Mouse (Mus musculus) hindbrain, embryonic 16.5 days (tissue): ENCODE results near the gene Tcp11l2. TPM values are rescaled to one million over a fixed set of nuclear protein-coding genes. Genes with fewer than 3 reads are reported as not detected.
A peak's percentile ranks its signal among the peaks of the same experiment; 100 is the strongest.

ENCODE experiments used
- ATAC-seq: fragments of 200-750 bp; cut with Nextera tagmentation; 2 replicates; pipeline ENCODE4 v1.8.0; 2017; ENCODE audit warnings: moderate TSS enrichment, moderate library complexity
- H3K27ac ChIP-seq: fragments of 300-500 bp; sonication (generic); 2 replicates; pipeline ENCODE4 v1.5.1; 2014; ENCODE audit warnings: low read depth, mild to moderate bottlenecking, control low read depth, low read length, moderate library complexity
- H3K27me3 ChIP-seq: fragments of 300-500 bp; sonication (generic); replicated peaks from 2 replicates; pipeline ENCODE4 v1.6.1; 2014; ENCODE audit warnings: low read length; ENCODE audit not compliant: control insufficient read depth, insufficient read depth
- H3K36me3 ChIP-seq: fragments of 300-500 bp; sonication (generic); 2 replicates; pipeline ENCODE4 v1.6.1; 2014; ENCODE audit warnings: mild to moderate bottlenecking, low read length, moderate library complexity, mixed read lengths; ENCODE audit not compliant: control insufficient read depth, insufficient read depth
- H3K4me1 ChIP-seq: fragments of 300-500 bp; sonication (generic); 2 replicates; pipeline ENCODE4 v1.6.1; 2014; ENCODE audit warnings: low read depth, low read length; ENCODE audit not compliant: control insufficient read depth, insufficient read depth
- H3K4me2 ChIP-seq: fragments of 300-500 bp; sonication (generic); 2 replicates; pipeline ENCODE4 v1.6.1; 2014; ENCODE audit warnings: mild to moderate bottlenecking, low read length, control low read depth, moderate library complexity
- H3K4me3 ChIP-seq: fragments of 300-500 bp; sonication (generic); 2 replicates; pipeline ENCODE4 v1.5.1; 2014; ENCODE audit warnings: mild to moderate bottlenecking, low read length, control low read depth, moderate library complexity
- H3K9ac ChIP-seq: fragments of 300-500 bp; sonication (generic); 2 replicates; pipeline ENCODE4 v1.6.1; 2014; ENCODE audit warnings: low read depth, mild to moderate bottlenecking, control low read depth, low read length, moderate library complexity
- H3K9me3 ChIP-seq: fragments of 300-500 bp; sonication (generic); 2 replicates; pipeline ENCODE4 v1.6.1; 2014; ENCODE audit warnings: mild to moderate bottlenecking, low read length, moderate library complexity; ENCODE audit not compliant: control insufficient read depth
- WGBS: fragments of 180-500 bp; shearing (Covaris S2); extraction: QIAGEN DNeasy Blood & Tissue Kit; methylation state at CpG from one replicate; pipeline ENCODE4 v1.1.7; 2014; 5-methylcytosine and 5-hydroxymethylcytosine counted together
- polyA plus RNA-seq: library from polyadenylated mRNA; unstranded; fragments of >200 nt; fragmentation: Nextera tagmentation; extraction: Ambion mirVana; gene quantifications from 2 replicates; pipeline ENCODE4 v1.2.1, GENCODE M21; 2015

Gene Tcp11l2
- polyA plus RNA-seq, 1 experiment from 2014 or later: 21.8 TPM

- no peak overlapping the region for H3K4me3 ChIP-seq
- peaks cover 8% of the 10 kb centered on the region for H3K4me1 ChIP-seq
- no peak for ATAC-seq
- no peak overlapping the region for H3K4me2 ChIP-seq
- no peaks in the 10 kb centered on the region for H3K9me3 ChIP-seq
- H3K9ac ChIP-seq: no peak overlapping the region
- 76% methylated on average over 5 of the region's 5 CpGs for WGBS
- no peaks in the 10 kb centered on the region for H3K36me3 ChIP-seq
- H3K27ac ChIP-seq: no peak overlapping the region
- no peaks in the 10 kb centered on the region for H3K27me3 ChIP-seq
Observed at GRCm38 (mm10) chr10:84573671-84574420, 2.6 kb upstream of the Tcp11l2 start.

GRCm38 (mm10) chr10:84576029-84576394, 414 bp upstream of the Tcp11l2 start:
- H3K4me1 ChIP-seq: peaks cover 8% of the 10 kb centered on the region
- no peaks in the 10 kb centered on the region for H3K36me3 ChIP-seq
- H3K27ac ChIP-seq: no peak overlapping the region; the same call in 1 of the 2 replicates
- H3K27me3 ChIP-seq: no peaks in the 10 kb centered on the region
- H3K4me2 ChIP-seq: peak overlapping the region; percentile 80
- no peaks in the 10 kb centered on the region for H3K9me3 ChIP-seq
- WGBS: under 1% methylated on average over 14 of the region's 14 CpGs
- H3K9ac ChIP-seq: peak overlapping the region; percentile 5; the same call in 1 of the 2 replicates
- ATAC-seq: peak; percentile 86
- H3K4me3 ChIP-seq: peak overlapping the region; percentile 95

GRCm38 (mm10) chr10:84577071-84577727, 773 bp downstream of the Tcp11l2 start:
- Histone ChIP-seq H3K4me1 (peaks cover 8% of the 10 kb centered on the region), H3K9ac (peak overlapping the region; percentile 81), H3K36me3 (no peaks in the 10 kb centered on the region), H3K9me3 (no peaks in the 10 kb centered on the region), H3K27me3 (no peaks in the 10 kb centered on the region), H3K4me3 (peak overlapping the region; percentile 95), H3K27ac (peak overlapping the region; percentile 86), H3K4me2 (peak overlapping the region; percentile 80)
- WGBS: 3% methylated on average over 38 of the region's 38 CpGs
- ATAC-seq: peak; percentile 35

DNA sequence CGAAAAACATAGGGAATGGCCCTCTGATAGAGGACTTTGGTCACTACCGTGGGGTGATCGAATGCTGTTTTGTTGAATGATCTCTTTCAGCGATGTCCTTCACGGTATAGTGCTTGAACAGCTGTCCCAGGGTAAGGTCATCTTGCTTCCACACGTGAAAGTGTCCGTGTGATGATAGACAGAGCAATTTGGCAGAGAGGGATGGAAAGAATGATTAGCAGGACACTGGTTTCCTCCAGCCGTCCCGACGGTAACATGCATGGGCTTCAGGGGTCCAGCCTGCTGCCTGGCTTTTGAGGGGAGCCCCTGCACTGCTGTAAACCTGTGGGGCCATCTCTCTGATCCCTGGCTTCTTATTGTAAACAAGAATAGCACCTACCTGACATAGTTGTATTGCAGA, 2.3 kb downstream of the Tcp11l2 start:
- H3K9me3 ChIP-seq: no peaks in the 10 kb centered on the region
- H3K4me3 ChIP-seq: no peak overlapping the region
- H3K9ac ChIP-seq: no peak overlapping the region
- no peaks in the 10 kb centered on the region for H3K36me3 ChIP-seq
- H3K4me1 ChIP-seq: peaks cover 8% of the 10 kb centered on the region
- no peak for ATAC-seq
- no peaks in the 10 kb centered on the region for H3K27me3 ChIP-seq
- 80% methylated on average over 10 of the region's 10 CpGs for WGBS
- H3K27ac ChIP-seq: no peak overlapping the region
- H3K4me2 ChIP-seq: no peak overlapping the region

DNA sequence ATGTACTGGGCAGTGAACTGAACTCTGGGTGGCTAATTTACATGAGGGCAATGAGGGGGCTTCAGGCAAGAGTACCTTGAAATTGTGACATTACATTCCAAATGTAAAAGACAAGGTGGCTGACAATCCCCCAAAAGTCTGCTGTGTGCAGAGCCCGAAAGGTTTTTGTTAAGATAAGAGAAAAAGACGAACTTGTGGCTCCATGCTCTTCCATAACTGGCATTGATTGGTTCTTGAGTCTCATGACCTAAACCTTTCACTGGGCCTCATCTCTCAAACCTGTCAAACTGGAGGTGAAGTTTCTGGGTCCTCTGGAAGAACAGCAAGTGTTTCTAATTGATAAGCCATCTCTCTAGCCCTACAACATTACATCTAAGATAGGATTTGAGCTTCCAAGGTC, 3.1 kb downstream of the Tcp11l2 start:
- Histone ChIP-seq H3K4me2 (no peak overlapping the region), H3K4me1 (peaks cover 8% of the 10 kb centered on the region), H3K27ac (no peak overlapping the region), H3K9ac (no peak overlapping the region), H3K27me3 (no peaks in the 10 kb centered on the region), H3K4me3 (no peak overlapping the region), H3K9me3 (no peaks in the 10 kb centered on the region), H3K36me3 (no peaks in the 10 kb centered on the region)
- no peak for ATAC-seq
- WGBS: 90% methylated on average over 2 of the region's 2 CpGs

- Histone ChIP-seq H3K36me3 (no peaks in the 10 kb centered on the region), H3K9ac (no peak overlapping the region), H3K4me2 (no peak overlapping the region), H3K4me3 (no peak overlapping the region), H3K9me3 (no peaks in the 10 kb centered on the region), H3K4me1 (peaks cover 8% of the 10 kb centered on the region), H3K27me3 (no peaks in the 10 kb centered on the region), H3K27ac (no peak overlapping the region)
- 77% methylated on average over 8 of the region's 8 CpGs for WGBS
- no peak for ATAC-seq
Observed at GRCm38 (mm10) chr10:84581191-84581590, 4.8 kb downstream of the Tcp11l2 start.

DNA sequence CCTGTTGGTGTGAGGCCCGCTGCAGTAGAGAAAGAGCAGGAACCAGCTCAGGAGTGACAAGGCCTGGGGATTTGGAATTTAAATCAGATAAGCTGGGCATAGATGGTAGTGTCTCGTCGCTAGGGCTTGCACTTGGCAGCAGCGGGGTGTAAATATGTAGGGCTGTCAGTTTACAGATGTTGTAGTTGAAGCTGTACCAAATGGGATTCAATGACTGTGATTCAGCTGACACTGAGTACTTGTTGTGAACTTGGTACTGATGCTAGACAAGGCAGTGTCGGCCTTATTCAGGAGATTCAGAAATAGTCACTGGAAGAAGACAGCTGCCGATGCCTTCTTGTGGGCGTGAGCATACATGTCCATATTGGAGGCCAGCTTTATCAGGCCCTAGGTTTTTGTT, 5.8 kb downstream of the Tcp11l2 start:
- H3K4me2 ChIP-seq: no peak overlapping the region
- no peaks in the 10 kb centered on the region for H3K36me3 ChIP-seq
- H3K4me1 ChIP-seq: peaks cover 8% of the 10 kb centered on the region
- WGBS: 79% methylated on average over 7 of the region's 7 CpGs
- ATAC-seq: no peak
- no peak overlapping the region for H3K27ac ChIP-seq
- no peak overlapping the region for H3K4me3 ChIP-seq
- no peaks in the 10 kb centered on the region for H3K27me3 ChIP-seq
- H3K9ac ChIP-seq: no peak overlapping the region
- no peaks in the 10 kb centered on the region for H3K9me3 ChIP-seq

DNA sequence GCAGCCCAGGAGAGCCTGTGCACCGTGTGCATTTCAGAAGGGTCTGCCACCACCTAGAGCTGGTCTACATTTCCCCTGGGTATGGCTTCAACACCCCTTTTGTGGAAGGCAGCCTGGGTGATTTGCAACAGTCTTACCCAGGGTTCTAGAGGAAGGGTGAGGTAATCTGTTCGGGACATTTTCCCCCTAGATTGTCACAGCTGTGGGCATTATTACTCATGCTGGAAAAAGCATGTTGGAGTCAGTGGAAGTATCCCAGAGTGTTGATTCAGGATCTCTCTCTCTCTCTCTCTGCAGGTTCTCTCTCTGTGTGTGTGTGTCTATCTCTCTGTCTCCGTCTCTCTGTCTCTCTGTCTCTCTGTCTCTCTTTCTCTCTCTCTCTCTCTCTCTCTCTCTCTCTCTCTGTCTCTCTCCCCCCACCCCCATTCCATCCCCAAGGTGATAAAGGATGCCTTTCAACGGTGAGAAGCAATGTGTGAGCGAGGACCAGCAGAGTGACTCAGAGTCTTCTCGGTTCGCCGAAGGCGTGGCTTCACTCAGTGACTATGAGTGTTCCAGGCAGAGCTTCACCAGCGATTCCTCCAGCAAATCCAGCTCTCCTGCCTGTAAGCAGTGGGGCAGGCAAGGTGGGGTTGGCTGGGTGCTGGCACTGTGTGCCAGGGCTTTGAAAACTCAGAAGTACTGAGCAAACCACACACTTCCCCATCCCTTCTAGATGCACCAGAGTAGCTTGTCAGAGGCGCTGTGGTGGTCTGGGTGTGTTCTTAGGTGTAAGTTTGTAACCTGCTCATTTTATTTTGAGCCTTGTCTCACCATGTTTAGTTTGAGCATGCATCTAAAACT, 8.2 kb downstream of the Tcp11l2 start:
- Histone ChIP-seq H3K4me1 (no peaks in the 10 kb centered on the region), H3K4me2 (no peak overlapping the region), H3K27me3 (no peaks in the 10 kb centered on the region), H3K4me3 (no peak overlapping the region), H3K9me3 (no peaks in the 10 kb centered on the region), H3K27ac (no peak overlapping the region), H3K36me3 (0 out of 2 replicates have a peak, but pooled peaks cover 2% of the 10 kb centered on the region), H3K9ac (no peak overlapping the region)
- WGBS: 75% methylated on average over 11 of the region's 11 CpGs
- no peak for ATAC-seq

DNA sequence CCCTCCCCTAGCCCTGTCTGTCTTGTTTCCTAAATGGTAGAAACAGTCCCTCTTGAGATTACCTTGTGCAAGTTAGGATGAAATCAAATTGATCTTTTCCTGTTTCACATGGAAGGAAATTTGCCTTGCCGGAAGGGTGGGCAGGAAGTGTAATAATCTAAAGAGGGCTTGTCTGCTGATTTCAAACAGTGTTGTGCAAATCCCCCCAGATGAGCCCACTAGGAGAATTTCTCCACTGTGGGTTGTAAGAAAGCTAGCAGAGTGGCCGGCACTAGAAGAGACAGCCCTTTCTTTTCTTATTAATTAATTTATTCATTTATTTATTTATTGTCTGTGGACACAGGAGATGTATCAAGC, 8.8 kb downstream of the Tcp11l2 start:
- WGBS: 86% methylated on average over 2 of the region's 2 CpGs
- H3K9me3 ChIP-seq: no peaks in the 10 kb centered on the region
- no peak overlapping the region for H3K4me3 ChIP-seq
- H3K4me2 ChIP-seq: no peak overlapping the region
- H3K27me3 ChIP-seq: no peaks in the 10 kb centered on the region
- H3K27ac ChIP-seq: no peak overlapping the region
- ATAC-seq: no peak
- 0 out of 2 replicates have a peak, but pooled peaks cover 2% of the 10 kb centered on the region for H3K36me3 ChIP-seq
- H3K4me1 ChIP-seq: no peaks in the 10 kb centered on the region
- no peak overlapping the region for H3K9ac ChIP-seq
